ENCODE assay signal across 8 mouse cellular contexts in genomic region chr2:181593042-181593421, GRCm38 (mm10). TPM values are rescaled to one million over a fixed set of nuclear protein-coding genes. Genes with fewer than 3 reads are reported as not detected.
DNase-seq lines count a peak whose midpoint lies in the region; ATAC-seq and TF ChIP-seq lines count a peak whose summit lies in the region.

No protein-coding gene starts in this region.

- no peaks in the 10 kb centered on the region for H3K27me3 ChIP-seq in E14TG2a.4 (ENCODE audit: insufficient read depth, low read length)
- H3K27me3 ChIP-seq in forebrain, embryonic 14.5 days (replicated peaks; ENCODE audit: control insufficient read depth, insufficient read depth, low read length) = no peaks in the 10 kb centered on the region
- no peaks in the 10 kb centered on the region for H3K27me3 ChIP-seq in limb, embryonic 15.5 days
- H3K27me3 ChIP-seq in neural tube, embryonic 12.5 days (replicated peaks) = no peaks in the 10 kb centered on the region

- TF ChIP-seq CTCF in E14TG2a.4 (conservative IDR thresholded peaks at IDR 0.05; ENCODE audit: low read length) = no peak

- H3K4me3 ChIP-seq in E14TG2a.4 (replicated peaks; ENCODE audit: low read length) = peak overlapping the region; percentile 95
- peak overlapping the region; percentile 97 for H3K4me3 ChIP-seq in forebrain, embryonic 14.5 days (ENCODE audit: low read depth, low read length)
- H3K4me3 ChIP-seq in limb, embryonic 15.5 days = peak overlapping the region; percentile 98
- peak overlapping the region; percentile 93 for H3K4me3 ChIP-seq in neural tube, embryonic 12.5 days

- 5% methylated on average over 6 of the region's 6 CpGs for whole genome bisulfite sequencing in forebrain, embryonic 14.5 days
- 2% methylated on average over 6 of the region's 6 CpGs for WGBS in limb, embryonic 15.5 days
- 7% methylated on average over 6 of the region's 6 CpGs for WGBS in neural tube, embryonic 12.5 days

- peak; percentile 44 for DNase-seq in gastrocnemius, postnatal 14 days
- no peak for DNase-seq in gastrocnemius, postnatal 36 days
- DNase-seq in forebrain, embryonic 14.5 days (ENCODE audit: low spot score) = peak; percentile 45
- no peak for DNase-seq in frontal cortex, postnatal 14 days (ENCODE audit: low spot score in 2 of 2)
- DNase-seq in T-cell, adult 2 months (ENCODE audit: low spot score) = no peak

- H3K4me1 ChIP-seq in E14TG2a.4 (replicated peaks; ENCODE audit: low read depth, low read length) = peaks cover 49% of the 10 kb centered on the region
- H3K4me1 ChIP-seq in forebrain, embryonic 14.5 days (ENCODE audit: control insufficient read depth, insufficient read depth, low read length) = peaks cover 13% of the 10 kb centered on the region
- peaks cover 22% of the 10 kb centered on the region for H3K4me1 ChIP-seq in limb, embryonic 15.5 days
- peaks cover 26% of the 10 kb centered on the region for H3K4me1 ChIP-seq in neural tube, embryonic 12.5 days

- no peaks in the 10 kb centered on the region for H3K9me3 ChIP-seq in E14TG2a.4 (ENCODE audit: low read length)
- no peaks in the 10 kb centered on the region for H3K9me3 ChIP-seq in forebrain, embryonic 14.5 days (replicated peaks; ENCODE audit: control insufficient read depth, low read length)
- H3K9me3 ChIP-seq in limb, embryonic 15.5 days = no peaks in the 10 kb centered on the region
- H3K9me3 ChIP-seq in neural tube, embryonic 12.5 days = no peaks in the 10 kb centered on the region

- peaks cover 46% of the 10 kb centered on the region for H3K36me3 ChIP-seq in E14TG2a.4 (ENCODE audit: insufficient read depth, low read length)
- peaks cover 39% of the 10 kb centered on the region for H3K36me3 ChIP-seq in forebrain, embryonic 14.5 days (ENCODE audit: control insufficient read depth, insufficient read depth, low read length)
- H3K36me3 ChIP-seq in limb, embryonic 15.5 days = peaks cover 27% of the 10 kb centered on the region
- H3K36me3 ChIP-seq in neural tube, embryonic 12.5 days = peaks cover 43% of the 10 kb centered on the region

- peak; percentile 13; the same call in 1 of the 2 replicates for ATAC-seq in forebrain, embryonic 14.5 days
- ATAC-seq in limb, embryonic 15.5 days (ENCODE audit: insufficient number of reproducible peaks, low FRiP score, low TSS enrichment, low read depth) = no peak
- peak; percentile 17; the same call in 1 of the 2 replicates for ATAC-seq in neural tube, embryonic 12.5 days (ENCODE audit: low FRiP score, low read depth)

- H3K9ac ChIP-seq in forebrain, embryonic 14.5 days (ENCODE audit: low read length) = peak overlapping the region; percentile 97
- H3K9ac ChIP-seq in limb, embryonic 15.5 days = peak overlapping the region; percentile 93
- H3K9ac ChIP-seq in neural tube, embryonic 12.5 days = peak overlapping the region; percentile 89

- H3K27ac ChIP-seq in forebrain, embryonic 14.5 days (ENCODE audit: low read depth, low read length) = peak overlapping the region; percentile 87
- peak overlapping the region; percentile 87 for H3K27ac ChIP-seq in limb, embryonic 15.5 days
- H3K27ac ChIP-seq in neural tube, embryonic 12.5 days = 0 out of 2 replicates have a peak overlapping the region, but pooled peaks have one; percentile 46

- peak overlapping the region; percentile 84 for H3K4me2 ChIP-seq in forebrain, embryonic 14.5 days (ENCODE audit: low read length)
- peak overlapping the region; percentile 71 for H3K4me2 ChIP-seq in limb, embryonic 15.5 days
- H3K4me2 ChIP-seq in neural tube, embryonic 12.5 days (replicated peaks) = peak overlapping the region; percentile 77

- intact Hi-C loops in gastrocnemius, postnatal 14 days (cut with DNase I; ENCODE audit: low total_unique reads) = no loop called here
- intact Hi-C loops in gastrocnemius, postnatal 36 days (cut with DNase I) = loop anchor here (10.0 kb wide), 1 partner anchor 408 kb away; the partner anchor contains the start of gene Ppdpf

RNA-seq across cellular contexts. Expression of gene Zfp512b, which starts 0.4 kb away (rescaled TPM):
- total RNA-seq in gastrocnemius, postnatal 14 days (2021) = 10 to 100 TPM; 20.5 to 20.9 TPM
- total RNA-seq in gastrocnemius, postnatal 36 days (2021) = 10 to 100 TPM; 15.3 to 19.7 TPM
- 30.5 and 38.6 TPM in 2 replicates for polyA plus RNA-seq in forebrain, embryonic 14.5 days (2014; fragmentation: Nextera tagmentation; extraction: Ambion mirVana)
- 43.8 and 53.4 TPM in 2 replicates for polyA plus RNA-seq in limb, embryonic 15.5 days (2015; fragmentation: Nextera tagmentation; extraction: Ambion mirVana)
- 86.5 and 89.6 TPM in 2 replicates for polyA plus RNA-seq in neural tube, embryonic 12.5 days (2016; fragmentation: Nextera tagmentation; extraction: Ambion mirVana)

RNA-seq across cellular contexts. Expression of gene Prpf6, which starts 1.4 kb away (rescaled TPM):
- total RNA-seq in gastrocnemius, postnatal 14 days (2021) = 10 to 100 TPM; 28.0 to 30.1 TPM
- total RNA-seq in gastrocnemius, postnatal 36 days (2021) = 10 to 100 TPM; 23.0 to 29.8 TPM
- 57.2 and 62.3 TPM in 2 replicates for polyA plus RNA-seq in forebrain, embryonic 14.5 days (2014; fragmentation: Nextera tagmentation; extraction: Ambion mirVana)
- polyA plus RNA-seq in limb, embryonic 15.5 days (2015; fragmentation: Nextera tagmentation; extraction: Ambion mirVana) = 63.3 and 63.7 TPM in 2 replicates
- 72.9 and 78.0 TPM in 2 replicates for polyA plus RNA-seq in neural tube, embryonic 12.5 days (2016; fragmentation: Nextera tagmentation; extraction: Ambion mirVana)

RNA-seq across cellular contexts. Expression of gene Samd10, which starts 6.0 kb away (rescaled TPM):
- under 1 TPM; 0.78 to 0.84 TPM for total RNA-seq in gastrocnemius, postnatal 14 days (2021)
- 1 to 10 TPM in 1 of 2 experiments, under 1 TPM in 1; 0.69 to 1.0 TPM for total RNA-seq in gastrocnemius, postnatal 36 days (2021)
- polyA plus RNA-seq in forebrain, embryonic 14.5 days (2014; fragmentation: Nextera tagmentation; extraction: Ambion mirVana) = 140 and 145 TPM in 2 replicates
- polyA plus RNA-seq in limb, embryonic 15.5 days (2015; fragmentation: Nextera tagmentation; extraction: Ambion mirVana) = 11.0 TPM in 2 replicates
- polyA plus RNA-seq in neural tube, embryonic 12.5 days (2016; fragmentation: Nextera tagmentation; extraction: Ambion mirVana) = 107 and 112 TPM in 2 replicates

RNA-seq across cellular contexts. Expression of gene Uckl1, which starts 8.3 kb away (rescaled TPM):
- 10 to 100 TPM; 28.8 to 29.7 TPM for total RNA-seq in gastrocnemius, postnatal 14 days (2021)
- 10 to 100 TPM; 24.8 to 27.3 TPM for total RNA-seq in gastrocnemius, postnatal 36 days (2021)
- 60.0 and 73.5 TPM in 2 replicates for polyA plus RNA-seq in forebrain, embryonic 14.5 days (2014; fragmentation: Nextera tagmentation; extraction: Ambion mirVana)
- 44.7 and 52.6 TPM in 2 replicates for polyA plus RNA-seq in limb, embryonic 15.5 days (2015; fragmentation: Nextera tagmentation; extraction: Ambion mirVana)
- 59.9 and 65.9 TPM in 2 replicates for polyA plus RNA-seq in neural tube, embryonic 12.5 days (2016; fragmentation: Nextera tagmentation; extraction: Ambion mirVana)

Comparison
In these comparisons a context has a peak if more than half of its experiments do, and no peak if none do; other contexts are left out.
1. DNase-seq: peak in gastrocnemius, postnatal 14 days (single experiment) and forebrain, embryonic 14.5 days (single experiment); none in gastrocnemius, postnatal 36 days (0 of 2), frontal cortex, postnatal 14 days (0 of 2) and T-cell, adult 2 months (single experiment).
2. Peak in every context shown above with its lines, with median percentiles within 50 percentile points of each other: H3K4me3 ChIP-seq, H3K27ac ChIP-seq, H3K4me2 ChIP-seq and H3K9ac ChIP-seq.